Mouse (Mus musculus): ENCODE measurements around the gene Lcmt1.

DNA sequence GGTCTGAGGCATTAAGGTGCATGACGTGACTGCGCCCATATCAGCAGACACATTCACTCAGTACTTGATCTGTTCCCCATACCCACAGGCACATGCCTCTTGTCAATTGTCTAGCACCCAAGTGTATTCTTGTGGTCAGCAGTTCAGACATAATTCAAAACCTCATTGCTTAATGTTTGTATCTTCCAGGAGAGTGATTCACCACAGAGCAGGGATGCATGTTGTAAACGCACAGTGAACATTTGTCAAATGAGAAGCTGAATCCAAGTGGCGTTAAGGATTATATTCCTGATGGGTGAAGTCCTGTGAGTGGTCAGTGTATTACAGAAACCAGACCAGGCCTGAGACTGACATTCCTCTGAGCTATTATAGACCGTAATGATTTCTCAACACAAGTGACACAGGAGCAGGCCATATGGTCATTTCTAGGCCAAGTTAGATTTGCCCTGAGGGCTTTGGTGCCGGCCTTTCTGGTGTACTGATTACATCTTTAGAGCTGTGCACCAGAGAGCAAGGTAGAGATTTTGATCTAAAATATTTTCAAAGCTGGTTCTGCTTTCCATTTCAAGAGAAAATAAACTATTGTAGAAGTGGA, 20.2 kb downstream of the Lcmt1 start:
- TF ChIP-seq POLR2A (IDR thresholded peaks at IDR 0.05; ENCODE audit: borderline replicate concordance, extremely low read depth, low read depth, low read length), result no peak
- TF ChIP-seq CTCF (IDR thresholded peaks at IDR 0.05; ENCODE audit: insufficient read depth, low read length), result no peak
